Mouse (Mus musculus) hindbrain, embryonic 11.5 days (tissue): ENCODE measurements at regions not wholly inside any gene's neighbourhood (a gene's known extent, or its start where the extent isn't known, plus 50 kb on each side); places are given as distances from the start of the nearest gene placed in this dataset.
A peak's percentile ranks its signal among the peaks of the same experiment; 100 is the strongest.

Source experiments
- ATAC-seq: fragments of 200-750 bp; cut with Nextera tagmentation; 2 replicates; pipeline ENCODE4 v1.8.0; 2017; ENCODE audit warnings: mild to moderate bottlenecking, moderate TSS enrichment, moderate library complexity; ENCODE audit not compliant: low FRiP score
- DNase-seq: peaks from one replicate; pipeline ENCODE4 v3.0.0-alpha.2; 2015; ENCODE audit warnings: low spot score
- H3K27ac ChIP-seq: fragments of 300-500 bp; sonication (generic); 2 replicates; pipeline ENCODE4 v1.5.1; 2014; ENCODE audit warnings: mild to moderate bottlenecking, low read depth, low read length
- H3K27me3 ChIP-seq: fragments of 300-500 bp; sonication (generic); 2 replicates; pipeline ENCODE4 v1.6.1; 2014; ENCODE audit warnings: mild to moderate bottlenecking, low read length, moderate library complexity, mixed read lengths; ENCODE audit not compliant: control insufficient read depth, insufficient read depth
- H3K36me3 ChIP-seq: fragments of 300-500 bp; sonication (generic); 2 replicates; pipeline ENCODE4 v1.6.1; 2014; ENCODE audit warnings: mild to moderate bottlenecking, low read length, moderate library complexity, mixed read lengths; ENCODE audit not compliant: control insufficient read depth, insufficient read depth
- H3K4me1 ChIP-seq: fragments of 300-500 bp; sonication (generic); replicated peaks from 2 replicates; pipeline ENCODE4 v1.6.1; 2014; ENCODE audit warnings: low read length, mixed read lengths; ENCODE audit not compliant: control insufficient read depth, insufficient read depth
- H3K4me2 ChIP-seq: fragments of 300-500 bp; sonication (generic); replicated peaks from 2 replicates; pipeline ENCODE4 v1.6.1; 2014; ENCODE audit warnings: mild to moderate bottlenecking, low read depth, low read length
- H3K4me3 ChIP-seq: fragments of 300-500 bp; sonication (generic); 2 replicates; pipeline ENCODE4 v1.5.1; 2014; ENCODE audit warnings: low read depth, low read length
- H3K9ac ChIP-seq: fragments of 300-500 bp; sonication (generic); 2 replicates; pipeline ENCODE4 v1.6.1; 2014; ENCODE audit warnings: low read depth, low read length
- H3K9me3 ChIP-seq: fragments of 300-500 bp; sonication (generic); 2 replicates; pipeline ENCODE4 v1.6.1; 2016; ENCODE audit warnings: low read length; ENCODE audit not compliant: control insufficient read depth
- WGBS: fragments of 180-500 bp; shearing (Covaris S2); extraction: QIAGEN DNeasy Blood & Tissue Kit; methylation state at CpG from one replicate; pipeline ENCODE4 v1.1.7; 2014; 5-methylcytosine and 5-hydroxymethylcytosine counted together

DNA sequence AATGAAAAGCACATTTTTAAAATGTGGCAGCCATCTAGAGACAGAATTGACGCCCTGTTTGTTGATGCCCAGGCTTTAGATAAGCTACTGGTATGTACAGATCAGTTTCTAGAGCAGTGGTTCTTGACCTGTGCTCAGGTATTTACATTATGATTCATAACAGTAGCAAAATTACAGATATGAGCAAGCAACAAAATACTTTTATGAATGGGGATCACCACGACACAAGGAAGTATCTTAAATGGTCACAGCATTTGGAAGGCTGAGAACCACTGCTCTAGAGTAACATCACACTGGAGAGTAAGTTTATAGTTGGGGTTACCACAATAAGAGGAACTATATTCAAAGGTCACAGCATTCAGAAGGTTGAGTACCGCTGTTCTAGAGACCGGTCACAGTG lies 66.3 kb upstream of the Dgkg start:
- ATAC-seq: no peak

DNA sequence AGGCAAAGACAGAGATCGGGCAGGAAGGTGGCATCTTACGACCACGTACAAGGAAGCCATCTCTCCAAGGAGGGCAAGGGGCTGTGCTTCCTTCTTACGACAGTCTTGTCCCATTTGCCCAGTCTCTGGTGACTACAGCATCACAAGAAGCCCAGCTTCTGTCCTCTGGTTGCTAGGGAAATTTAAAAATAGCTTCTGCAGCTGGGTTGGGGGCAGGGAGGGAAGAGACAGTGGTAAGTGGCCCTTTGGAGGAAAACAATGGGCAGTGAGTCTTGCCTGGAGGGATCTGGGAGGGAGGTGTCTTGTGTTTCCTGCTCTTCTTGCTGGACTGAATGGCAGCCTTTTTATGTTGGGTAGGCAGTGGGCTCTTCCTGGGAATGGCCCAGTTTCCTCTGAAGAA lies 62.8 kb upstream of the Dgkg start:
- Histone ChIP-seq H3K4me1 (no peaks in the 10 kb centered on the region), H3K4me2 (no peak overlapping the region), H3K27me3 (no peaks in the 10 kb centered on the region), H3K27ac (no peak overlapping the region), H3K4me3 (no peak overlapping the region), H3K9me3 (no peaks in the 10 kb centered on the region), H3K9ac (no peak overlapping the region), H3K36me3 (no peaks in the 10 kb centered on the region)
- WGBS: 64% methylated on average over 4 of the region's 4 CpGs
- peak; percentile 12 for DNase-seq
- ATAC-seq: no peak

More for the DNA sequence above, 66.3 kb upstream of the Dgkg start:
- 90% methylated on average over 4 of the region's 4 CpGs for WGBS
- no peaks in the 10 kb centered on the region for H3K36me3 ChIP-seq
- H3K27ac ChIP-seq: no peak overlapping the region
- H3K9ac ChIP-seq: no peak overlapping the region
- no peak overlapping the region for H3K4me3 ChIP-seq
- DNase-seq: no peak
- no peak overlapping the region for H3K4me2 ChIP-seq
- no peaks in the 10 kb centered on the region for H3K27me3 ChIP-seq
- no peaks in the 10 kb centered on the region for H3K4me1 ChIP-seq
- no peaks in the 10 kb centered on the region for H3K9me3 ChIP-seq

DNA sequence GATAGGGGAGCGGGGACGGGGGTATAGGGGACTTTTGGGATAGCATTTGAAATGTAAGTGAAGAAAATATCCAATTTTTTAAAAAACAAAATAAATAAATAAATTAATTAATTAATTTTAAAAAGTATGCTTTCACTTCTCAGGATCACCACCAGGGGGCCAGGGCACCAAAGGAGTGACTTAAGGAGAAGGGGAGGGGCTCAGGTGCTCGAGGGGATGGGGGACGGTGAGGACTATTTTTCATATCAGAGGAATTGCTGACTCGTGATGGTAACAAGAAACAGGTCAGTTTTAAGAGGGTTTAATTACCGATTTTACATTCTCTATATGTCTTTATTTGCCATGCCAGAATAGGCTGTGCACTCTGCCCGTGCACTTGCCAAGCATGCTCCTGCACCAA lies 62.3 kb upstream of the Dgkg start:
- no peaks in the 10 kb centered on the region for H3K9me3 ChIP-seq
- WGBS: 50% methylated on average over 7 of the region's 7 CpGs
- no peak overlapping the region for H3K9ac ChIP-seq
- no peaks in the 10 kb centered on the region for H3K36me3 ChIP-seq
- H3K4me1 ChIP-seq: no peaks in the 10 kb centered on the region
- H3K4me2 ChIP-seq: no peak overlapping the region
- H3K27ac ChIP-seq: no peak overlapping the region
- H3K27me3 ChIP-seq: no peaks in the 10 kb centered on the region
- no peak overlapping the region for H3K4me3 ChIP-seq
- ATAC-seq (no peak), DNase-seq (peak; percentile 43)

DNA sequence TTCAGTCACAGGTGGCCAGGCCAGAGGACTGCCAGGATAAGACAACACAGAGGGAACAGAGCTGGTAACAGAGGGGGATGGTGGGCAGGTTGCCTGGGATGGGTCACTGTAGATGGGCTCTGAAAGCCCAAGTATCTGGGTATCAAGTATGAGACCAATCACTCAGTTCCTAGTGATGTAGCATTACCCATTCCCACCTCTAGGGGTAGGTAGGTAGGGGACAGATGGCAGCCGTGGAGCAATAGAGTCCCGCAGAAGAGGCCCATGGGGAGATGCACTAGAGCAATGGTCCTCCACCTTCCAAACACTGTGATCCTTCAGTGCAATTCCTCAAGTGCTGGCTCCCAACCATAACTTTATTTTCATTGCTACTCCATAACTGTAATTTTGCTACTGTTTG lies 60.4 kb upstream of the Dgkg start:
- Histone ChIP-seq H3K9me3 (no peaks in the 10 kb centered on the region), H3K4me3 (no peak overlapping the region), H3K36me3 (no peaks in the 10 kb centered on the region), H3K9ac (no peak overlapping the region), H3K4me1 (no peaks in the 10 kb centered on the region), H3K27ac (no peak overlapping the region), H3K4me2 (no peak overlapping the region), H3K27me3 (no peaks in the 10 kb centered on the region)
- ATAC-seq: no peak
- DNase-seq: no peak
- WGBS: 64% methylated on average over 2 of the region's 2 CpGs

DNA sequence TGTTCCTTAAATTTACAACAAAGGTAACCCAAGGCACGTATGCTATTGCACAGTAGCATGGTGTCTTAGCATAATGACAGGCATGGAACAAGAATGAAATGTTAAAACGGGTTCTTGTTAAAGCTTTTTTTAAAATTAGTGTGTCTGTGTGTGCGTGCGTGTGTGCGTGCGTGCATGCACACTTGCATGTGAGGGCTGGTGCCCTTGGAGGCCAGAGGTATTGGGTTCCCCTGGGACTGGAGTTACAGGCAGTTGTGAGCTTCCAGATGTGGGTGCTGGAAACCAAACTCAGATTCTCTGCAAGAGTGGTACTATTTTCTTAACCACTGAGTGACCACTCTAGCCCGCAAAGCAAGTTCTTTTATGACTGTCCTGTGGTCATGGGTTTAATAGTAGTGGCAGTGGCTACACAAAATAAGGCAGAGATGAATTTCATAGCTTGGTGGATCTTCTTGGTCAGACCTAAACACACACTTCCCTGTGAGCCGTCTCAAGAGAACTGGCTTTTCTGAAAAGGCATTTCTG lies 59.3 kb upstream of the Dgkg start:
- no peak overlapping the region for H3K4me2 ChIP-seq
- no peak for ATAC-seq
- no peak overlapping the region for H3K4me3 ChIP-seq
- no peaks in the 10 kb centered on the region for H3K27me3 ChIP-seq
- no peaks in the 10 kb centered on the region for H3K4me1 ChIP-seq
- no peak overlapping the region for H3K27ac ChIP-seq
- no peak for DNase-seq
- H3K9ac ChIP-seq: no peak overlapping the region
- H3K36me3 ChIP-seq: no peaks in the 10 kb centered on the region
- WGBS: 92% methylated on average over 8 of the region's 8 CpGs
- H3K9me3 ChIP-seq: no peaks in the 10 kb centered on the region

DNA sequence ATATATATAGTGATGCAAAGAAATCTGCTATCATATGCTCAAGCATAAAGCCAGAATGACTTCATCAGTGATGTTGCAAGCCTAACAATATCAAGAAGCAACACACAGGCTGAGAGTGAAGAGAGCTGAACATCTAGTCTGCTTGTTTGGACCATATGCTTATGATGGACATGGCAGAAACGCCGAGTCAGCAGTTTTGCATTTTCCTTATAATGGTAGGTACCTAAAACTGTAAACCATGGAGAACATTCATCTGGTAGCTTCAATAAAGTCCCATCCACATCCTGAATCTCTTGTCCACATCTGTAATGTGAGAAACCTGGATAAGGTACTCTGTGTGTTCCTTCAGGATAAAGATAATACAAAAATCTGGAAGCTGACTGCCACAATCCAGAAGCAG lies 57.3 kb upstream of the Dgkg start:
- H3K36me3 ChIP-seq: no peaks in the 10 kb centered on the region
- no peak overlapping the region for H3K4me2 ChIP-seq
- H3K9ac ChIP-seq: no peak overlapping the region
- 94% methylated on average over 2 of the region's 2 CpGs for WGBS
- no peak for ATAC-seq
- no peak for DNase-seq
- H3K9me3 ChIP-seq: no peaks in the 10 kb centered on the region
- no peak overlapping the region for H3K27ac ChIP-seq
- H3K27me3 ChIP-seq: no peaks in the 10 kb centered on the region
- no peak overlapping the region for H3K4me3 ChIP-seq
- H3K4me1 ChIP-seq: no peaks in the 10 kb centered on the region

DNA sequence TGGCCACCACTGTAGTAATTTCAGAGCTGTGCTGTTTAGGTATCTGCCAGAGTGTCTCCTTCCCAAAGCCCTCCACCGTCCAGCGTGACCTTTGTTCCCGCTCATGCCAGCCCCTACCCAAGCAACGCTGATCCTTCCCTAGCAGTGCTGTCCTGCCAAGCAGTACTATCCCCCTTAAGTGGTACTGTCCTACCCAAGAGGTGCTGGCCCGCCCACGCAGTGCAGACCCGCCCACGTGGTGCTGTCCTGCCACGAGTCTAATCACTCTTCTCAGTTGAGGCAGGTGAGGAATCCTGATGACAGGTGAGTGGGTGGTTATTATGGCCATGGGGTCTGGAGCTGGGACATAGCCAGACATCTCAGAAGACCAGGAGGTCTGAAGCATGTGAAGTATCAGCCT lies 51.7 kb upstream of the Dgkg start:
- H3K4me3 ChIP-seq: no peak overlapping the region
- H3K27me3 ChIP-seq: no peaks in the 10 kb centered on the region
- H3K9me3 ChIP-seq: no peaks in the 10 kb centered on the region
- ATAC-seq: no peak
- H3K36me3 ChIP-seq: no peaks in the 10 kb centered on the region
- H3K4me2 ChIP-seq: no peak overlapping the region
- 59% methylated on average over 8 of the region's 9 CpGs for WGBS
- H3K4me1 ChIP-seq: no peaks in the 10 kb centered on the region
- H3K9ac ChIP-seq: no peak overlapping the region
- H3K27ac ChIP-seq: no peak overlapping the region
- no peak for DNase-seq
